Mouse (Mus musculus): ENCODE data around the gene Wdr4. TPM values are rescaled to one million over a fixed set of nuclear protein-coding genes. Genes with fewer than 3 reads are reported as not detected.

Gene Wdr4
- total RNA-seq, 2 experiments from 2014 or later = 26.5 to 28.0 TPM

DNA sequence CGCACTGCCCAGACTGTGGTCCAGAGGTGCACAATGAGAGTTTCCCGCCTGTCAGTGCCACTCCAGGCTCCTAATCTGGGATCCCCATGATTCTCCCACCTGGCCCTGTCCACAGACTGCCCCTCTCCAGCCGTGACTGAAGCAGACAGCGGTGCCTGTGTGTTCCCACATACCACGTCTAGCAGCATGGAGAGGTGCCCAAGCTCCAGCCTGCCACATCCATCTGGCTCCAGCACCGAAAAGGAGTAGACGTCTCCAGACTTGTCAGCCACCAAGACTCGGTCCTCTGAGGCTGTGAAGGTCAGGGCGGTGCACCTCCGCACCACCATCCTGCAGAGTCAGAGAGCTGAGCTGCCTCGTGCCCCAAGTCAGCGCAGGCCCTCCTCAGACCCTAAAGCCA is 16.4 kb downstream of the Wdr4 start:
- intact Hi-C loops (cut with DNase I) = no loop called here
- peak in 1 of 2 experiments; percentile 28 for DNase-seq (ENCODE audit: low spot score in 2 of 2)

DNA sequence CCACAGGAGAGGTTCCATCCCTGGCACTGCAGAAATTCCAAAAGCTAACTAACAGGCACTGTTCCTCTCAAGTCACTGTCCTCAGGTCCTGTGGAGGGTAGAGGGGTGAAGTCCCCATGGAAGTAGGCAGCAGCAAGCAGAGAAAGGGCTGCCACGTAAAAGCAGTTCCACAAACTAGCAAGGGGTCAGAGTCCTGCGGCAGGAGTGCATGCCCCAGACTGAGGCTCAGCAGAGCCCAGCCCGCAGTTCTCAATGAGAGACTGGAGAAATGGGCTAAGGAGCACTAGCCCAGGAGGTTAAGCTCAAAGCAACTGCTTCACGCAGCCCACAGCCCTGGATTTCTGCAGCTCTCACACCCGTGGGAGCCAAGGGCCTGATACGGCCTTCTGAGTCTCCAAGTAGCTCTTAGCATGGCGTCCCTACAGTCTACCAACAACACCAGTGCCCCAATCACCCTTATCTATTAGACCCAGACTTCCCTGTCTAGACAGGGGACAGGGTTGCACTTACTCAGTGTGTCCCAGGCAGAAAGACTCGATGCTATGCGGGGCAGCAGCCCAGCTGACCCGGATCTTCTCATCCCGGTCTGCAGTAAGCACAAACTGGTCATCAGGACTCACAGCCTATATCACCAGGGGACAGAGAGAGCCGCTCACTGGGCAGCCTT is 17.4 kb downstream of the Wdr4 start:
- no peak for DNase-seq (ENCODE audit: low spot score in 2 of 2)
- intact Hi-C loops (cut with DNase I) = no loop called here

DNA sequence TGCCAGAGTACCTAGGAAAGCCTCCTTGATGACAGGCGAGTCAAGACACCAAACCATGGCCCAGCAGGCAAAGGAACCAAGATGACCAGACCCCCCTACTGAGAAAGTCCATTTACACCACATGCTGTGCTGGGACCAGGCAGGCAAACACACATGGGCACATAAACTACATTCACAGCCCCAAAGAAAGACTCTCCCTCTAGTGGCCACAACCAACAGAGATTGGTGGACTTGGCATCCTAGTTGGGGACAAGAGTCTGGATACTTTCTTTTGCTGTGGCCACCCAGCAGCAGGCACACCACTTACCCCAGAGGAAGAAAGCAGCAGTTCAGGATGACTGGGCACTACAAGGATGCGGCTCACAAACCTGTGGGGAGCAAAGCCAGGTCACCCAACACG is 18.9 kb downstream of the Wdr4 start:
- DNase-seq (ENCODE audit: low spot score in 2 of 2) = no peak
- intact Hi-C loops (cut with DNase I) = no loop called here

DNA sequence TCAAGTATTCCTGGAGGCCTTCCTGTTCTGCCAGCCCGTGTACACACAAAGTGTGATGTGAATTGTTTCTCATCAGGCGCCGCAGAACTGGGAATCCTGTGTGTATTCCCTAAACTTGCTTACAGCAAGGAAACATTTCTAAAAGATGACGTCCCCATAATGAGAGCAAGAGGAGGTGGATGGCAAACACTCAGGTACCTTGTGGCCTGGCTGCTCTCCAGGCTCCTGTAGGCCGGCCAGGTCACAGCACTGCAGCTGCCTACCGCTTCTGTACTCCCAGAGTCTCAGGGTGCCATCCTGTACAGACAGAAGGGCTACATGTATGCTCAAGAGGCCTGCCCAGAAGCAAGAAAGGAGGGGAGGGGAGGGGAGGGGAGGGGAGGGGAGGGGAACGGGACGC is 19.4 kb downstream of the Wdr4 start:
- intact Hi-C loops (cut with DNase I) = no loop called here
- no peak for DNase-seq (ENCODE audit: low spot score in 2 of 2)

DNA sequence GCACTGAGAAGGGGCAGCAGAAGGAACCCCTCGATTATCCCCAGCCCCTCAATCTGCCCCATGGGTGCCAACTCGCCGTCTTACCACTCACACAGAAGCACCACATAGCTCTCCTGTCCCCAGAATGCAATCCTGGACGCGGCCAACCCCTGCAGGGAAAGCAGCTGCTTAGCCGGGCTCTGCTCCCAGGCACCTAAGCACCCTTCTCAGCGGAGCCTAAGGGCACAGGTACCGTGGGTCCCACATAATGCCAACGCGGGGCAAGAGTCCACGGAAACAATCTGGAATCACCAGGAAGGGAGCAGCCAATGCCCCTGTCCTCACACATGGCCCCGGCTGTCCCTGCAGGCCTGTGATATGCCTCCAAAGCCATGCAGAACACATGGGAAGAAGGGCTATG is 20.1 kb downstream of the Wdr4 start:
- DNase-seq (ENCODE audit: low spot score in 2 of 2) = no peak
- intact Hi-C loops (cut with DNase I) = loop anchor here (10.0 kb wide), 3 partner anchors 235 to 485 kb away; no protein-coding TSS in a partner anchor

DNA sequence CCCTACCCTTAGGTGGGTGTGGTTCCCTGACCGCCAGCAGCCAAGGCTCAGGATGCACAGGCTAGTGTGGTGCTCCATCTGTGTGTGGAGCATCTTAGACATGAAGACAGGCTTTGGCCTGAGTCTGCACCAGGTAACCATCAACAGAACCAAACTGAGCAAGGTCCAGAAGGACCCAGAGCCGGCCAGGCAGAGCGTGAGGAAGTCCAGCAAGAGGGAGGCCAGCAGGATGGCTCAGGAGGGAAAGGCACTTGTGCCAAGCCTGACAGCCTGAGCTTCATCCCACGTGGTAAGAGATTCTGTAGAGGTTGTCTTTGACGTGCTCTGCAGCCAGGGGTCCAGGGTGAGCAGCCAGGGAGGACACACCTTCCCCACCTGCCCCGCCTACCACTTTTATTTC is 22.1 kb downstream of the Wdr4 start:
- DNase-seq (ENCODE audit: low spot score in 2 of 2) = no peak
- intact Hi-C loops (cut with DNase I) = loop anchor here (10.0 kb wide), 3 partner anchors 233 to 483 kb away; no protein-coding TSS in a partner anchor

DNA sequence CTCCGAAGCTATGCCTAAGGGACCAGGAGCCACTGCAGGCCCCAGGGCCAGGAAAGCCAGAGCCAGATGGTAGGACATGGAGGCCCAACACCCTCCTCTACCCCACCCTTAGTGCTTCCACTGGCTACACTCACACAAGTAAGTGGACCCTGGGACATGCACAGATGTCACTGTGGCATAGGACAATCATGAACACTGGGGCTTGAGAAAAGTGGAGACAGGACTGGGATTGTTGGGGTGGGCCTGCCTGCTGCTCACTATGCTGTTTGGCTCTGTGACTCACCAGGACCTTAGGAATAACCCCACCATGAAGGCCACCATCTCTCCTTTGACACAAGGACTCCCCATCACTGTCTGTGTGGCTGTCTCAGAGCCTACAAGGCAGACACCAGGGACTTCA is 24.8 kb downstream of the Wdr4 start:
- no peak for DNase-seq (ENCODE audit: low spot score in 2 of 2)
- intact Hi-C loops (cut with DNase I) = loop anchor here (10.0 kb wide), 3 partner anchors 230 to 480 kb away; no protein-coding TSS in a partner anchor

DNA sequence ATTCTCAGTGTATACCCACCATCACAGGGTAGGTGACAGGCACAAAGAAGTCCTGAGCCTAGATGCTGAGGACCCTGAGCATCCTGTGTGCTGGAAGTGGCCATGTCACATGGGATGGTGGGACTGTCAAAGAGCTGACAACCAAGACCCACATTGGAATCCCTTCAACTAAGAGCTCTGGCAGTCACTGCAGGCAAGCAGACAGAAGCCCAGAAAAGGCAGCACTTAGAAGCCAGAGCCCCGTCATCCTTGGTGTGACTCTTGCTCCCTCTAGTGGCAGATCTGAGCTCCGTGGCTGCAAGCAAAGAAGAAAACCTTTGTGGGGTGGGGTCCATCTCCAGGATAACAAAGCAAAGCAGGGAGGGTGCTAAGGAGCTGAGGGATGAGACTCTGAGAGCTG is 27.4 kb downstream of the Wdr4 start:
- peak; percentile 87 to 90 for DNase-seq (ENCODE audit: low spot score in 2 of 2)
- intact Hi-C loops (cut with DNase I) = loop anchor here (1.0 to 10.0 kb wide), 5 partner anchors 114 to 478 kb away; no protein-coding TSS in a partner anchor

DNA sequence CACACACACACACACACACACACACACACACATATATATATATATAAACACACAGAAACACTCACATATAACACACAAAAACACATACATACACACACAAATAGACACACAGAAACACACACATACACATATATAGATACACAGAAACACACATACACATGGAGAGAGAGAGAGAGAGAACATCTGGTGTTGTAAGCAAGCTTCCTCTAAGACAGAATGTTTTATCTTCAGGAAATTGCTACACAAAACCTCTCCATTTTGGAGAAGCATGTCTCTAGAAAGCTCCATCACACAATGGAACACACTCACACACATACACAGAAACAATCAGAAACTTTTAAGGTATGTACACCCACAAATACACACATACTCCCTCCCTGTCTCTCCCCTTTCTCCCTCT is 28.4 kb downstream of the Wdr4 start:
- intact Hi-C loops (cut with DNase I) = loop anchor here (10.0 kb wide), 3 partner anchors 227 to 477 kb away; no protein-coding TSS in a partner anchor
- no peak for DNase-seq (ENCODE audit: low spot score in 2 of 2)

DNA sequence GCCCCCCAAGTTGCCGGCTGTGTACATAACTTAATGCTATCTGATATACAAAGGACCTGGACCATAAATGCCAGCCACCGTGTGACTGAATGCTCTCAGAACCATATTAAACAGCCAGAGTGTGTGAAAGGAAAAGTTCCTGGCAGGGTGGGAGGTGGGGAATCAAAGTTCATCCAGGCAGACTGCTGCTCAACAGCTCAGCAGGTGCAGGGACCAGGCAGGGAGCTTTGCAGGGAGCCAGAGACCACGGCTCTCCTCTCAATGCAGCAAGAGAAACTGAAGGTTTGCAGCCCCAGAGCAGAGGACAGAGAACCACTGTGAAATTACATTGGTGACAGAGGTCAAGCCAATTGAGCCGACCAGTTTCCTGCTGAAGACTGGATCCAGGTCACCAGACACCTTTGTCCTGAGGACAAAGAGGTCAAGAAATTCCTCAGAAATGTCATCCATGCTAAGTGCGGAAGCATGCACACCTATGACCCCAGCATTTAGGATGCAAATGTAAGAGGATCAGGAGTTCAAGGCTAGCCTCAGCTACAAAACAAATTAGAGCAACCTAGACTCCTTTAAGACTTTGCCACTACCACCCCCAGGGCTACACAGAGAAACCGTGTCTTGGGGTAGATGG is 32.2 kb downstream of the Wdr4 start:
- intact Hi-C loops (cut with DNase I) = no loop called here

DNA sequence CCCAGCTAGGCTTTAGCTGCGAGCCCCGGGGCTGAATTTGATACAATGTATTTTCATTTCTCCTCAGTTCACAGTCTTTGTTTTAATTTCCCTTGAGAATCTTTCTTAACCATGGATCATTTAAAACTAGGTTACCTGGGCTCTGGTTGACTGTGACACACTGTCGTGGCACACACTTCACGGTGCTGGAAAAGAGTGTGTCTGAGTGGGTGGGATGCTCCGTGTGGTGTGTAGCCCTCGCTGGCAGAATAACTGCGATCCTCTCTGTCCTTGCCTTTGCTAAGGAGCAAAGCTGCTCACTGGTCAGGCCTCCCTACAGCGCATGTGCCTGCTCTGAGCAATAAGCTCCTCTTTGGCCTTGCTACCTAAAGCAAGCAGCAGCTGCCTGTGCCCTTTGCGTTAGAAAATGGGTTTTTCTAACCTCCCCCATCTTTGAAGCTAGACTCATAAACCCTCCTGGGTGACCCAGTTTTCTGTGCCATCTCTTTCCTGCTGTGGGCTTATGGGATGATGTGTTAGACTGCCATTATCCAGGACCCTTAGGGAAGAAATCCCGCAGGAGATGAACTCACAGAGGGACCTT is 33.1 kb downstream of the Wdr4 start:
- DNase-seq (ENCODE audit: low spot score in 2 of 2) = no peak
- intact Hi-C loops (cut with DNase I) = no loop called here

More for the DNA sequence above, 32.2 kb downstream of the Wdr4 start:
- DNase-seq (ENCODE audit: low spot score in 2 of 2) = no peak

DNA sequence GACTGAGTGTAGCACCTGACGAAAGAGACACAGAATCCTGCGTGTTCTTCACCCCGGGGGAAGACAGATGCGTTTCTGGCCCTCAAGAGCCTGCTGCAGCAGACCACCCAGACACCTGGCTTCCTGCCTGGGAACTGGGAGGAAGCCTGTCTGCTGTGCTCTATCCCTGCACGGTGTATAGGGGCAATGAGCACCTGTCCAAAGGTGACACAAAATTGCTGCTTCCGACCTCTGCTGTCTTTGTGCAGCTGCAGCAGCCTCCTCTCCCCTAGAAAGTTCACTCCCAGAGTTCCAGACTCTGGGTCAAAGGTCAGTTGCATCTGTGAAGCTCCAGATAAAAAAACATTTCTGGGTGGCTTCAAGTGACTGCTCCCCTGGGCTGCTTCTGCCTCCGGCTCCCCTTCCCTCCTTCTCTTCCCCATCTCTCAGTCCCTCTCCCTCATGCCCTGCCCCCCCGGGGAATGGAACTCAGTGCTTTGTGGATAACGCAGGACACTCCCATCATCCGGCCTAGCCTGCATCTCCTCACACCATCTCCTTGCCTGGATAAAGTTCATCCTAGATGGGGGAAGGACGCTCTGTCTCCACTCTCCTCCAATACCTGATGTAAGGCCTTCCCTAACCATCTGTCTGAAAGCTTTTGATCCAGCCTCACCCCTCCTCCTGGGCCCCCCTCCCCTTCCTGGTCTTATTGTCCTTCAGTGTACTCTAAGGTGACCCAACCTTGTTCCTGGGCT is 40.5 kb downstream of the Wdr4 start:
- intact Hi-C loops (cut with DNase I) = no loop called here
- DNase-seq (ENCODE audit: low spot score in 2 of 2) = no peak

DNA sequence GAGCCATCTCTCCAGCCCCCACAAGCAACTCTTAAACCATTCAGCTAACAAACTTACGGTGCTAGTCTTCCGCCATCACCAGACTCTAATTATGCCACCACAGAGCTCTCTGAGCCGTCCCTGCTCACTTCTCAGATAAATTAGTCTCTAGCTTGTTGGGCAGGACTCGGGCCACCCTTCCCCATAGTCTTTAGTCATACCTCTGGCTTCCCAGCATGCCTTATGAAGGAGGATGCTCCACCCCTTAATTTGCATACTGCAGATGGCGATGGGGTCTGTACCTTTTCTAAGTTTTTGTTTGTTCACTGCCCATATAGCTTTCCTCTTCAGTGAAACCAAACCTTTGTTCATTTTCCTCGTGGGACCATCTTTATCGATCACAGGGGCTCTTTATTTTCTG is 41.2 kb downstream of the Wdr4 start:
- intact Hi-C loops (cut with DNase I) = no loop called here
- DNase-seq (ENCODE audit: low spot score in 2 of 2) = no peak

DNA sequence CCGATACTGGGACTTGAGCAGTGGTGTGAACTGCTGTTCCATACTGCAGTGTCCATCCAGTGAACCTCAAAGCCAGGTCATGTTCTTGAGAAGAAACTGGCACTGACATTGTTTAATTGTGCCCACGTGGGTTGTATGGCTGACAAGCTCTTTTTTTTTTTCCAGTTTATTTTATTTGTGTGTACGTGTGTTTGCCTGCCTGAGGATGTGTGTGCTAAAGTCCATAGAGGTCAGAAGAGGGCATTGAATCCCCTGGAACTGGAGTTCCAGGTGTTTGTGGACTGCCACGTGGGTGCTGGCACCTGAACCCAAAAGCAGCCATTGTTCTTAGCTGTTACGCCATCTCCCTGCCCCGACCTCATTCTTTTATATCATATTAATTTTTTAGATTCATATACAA is 45.4 kb downstream of the Wdr4 start:
- intact Hi-C loops (cut with DNase I) = no loop called here
- DNase-seq (ENCODE audit: low spot score in 2 of 2) = no peak

DNA sequence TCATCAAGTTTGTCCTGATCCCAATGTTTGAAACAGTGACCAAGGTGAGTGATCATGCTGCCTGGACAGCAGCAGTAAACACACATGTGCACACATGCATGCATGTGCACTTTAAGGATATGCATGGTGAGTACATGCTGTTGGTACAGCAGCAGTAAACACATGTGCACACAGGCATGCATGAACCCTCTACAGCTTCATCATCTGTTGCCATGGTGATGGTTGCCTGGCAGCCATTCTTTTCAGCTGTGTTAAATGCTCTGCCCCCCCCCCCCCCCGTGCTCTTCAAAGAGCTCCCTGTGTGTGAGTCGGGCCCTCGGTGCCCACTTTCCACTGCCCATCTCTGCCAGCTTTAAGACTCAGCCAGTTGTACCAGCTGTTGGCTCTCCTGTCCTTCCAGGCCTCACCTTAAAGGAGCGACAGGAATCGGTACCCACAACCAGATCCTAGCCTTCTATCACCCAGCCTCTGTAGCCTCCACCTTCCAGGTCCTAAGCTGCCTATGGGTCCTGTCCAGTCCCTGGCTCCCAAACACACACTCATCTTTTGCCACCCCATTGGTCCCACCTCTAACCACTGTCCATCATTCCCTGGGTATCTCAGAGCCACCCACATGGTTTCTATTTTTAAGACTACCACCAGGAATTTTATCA is 48.9 kb downstream of the Wdr4 start:
- intact Hi-C loops (cut with DNase I) = no loop called here
- peak in 1 of 2 experiments; percentile 71 for DNase-seq (ENCODE audit: low spot score in 2 of 2)

DNA sequence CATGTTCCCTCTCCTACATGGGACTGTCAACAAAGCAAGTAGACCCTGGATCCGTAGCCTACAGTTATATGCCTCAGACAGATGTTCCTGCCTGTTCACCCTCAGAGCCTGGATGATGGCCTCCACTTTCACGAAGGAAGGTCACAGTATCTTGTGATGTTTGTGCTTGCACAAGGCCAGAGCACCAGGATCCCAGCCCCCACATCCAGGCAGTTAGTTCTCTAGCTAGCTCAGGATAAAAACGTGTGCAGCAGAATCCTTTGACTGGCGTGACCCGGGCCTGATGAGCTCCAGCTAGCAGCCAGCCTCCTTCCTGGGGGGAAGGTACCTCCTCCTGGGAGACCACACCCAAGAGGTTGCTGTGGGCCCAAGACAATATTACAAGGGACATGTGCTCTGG is 51.3 kb downstream of the Wdr4 start:
- intact Hi-C loops (cut with DNase I) = no loop called here
- no peak for DNase-seq (ENCODE audit: low spot score in 2 of 2)

DNA sequence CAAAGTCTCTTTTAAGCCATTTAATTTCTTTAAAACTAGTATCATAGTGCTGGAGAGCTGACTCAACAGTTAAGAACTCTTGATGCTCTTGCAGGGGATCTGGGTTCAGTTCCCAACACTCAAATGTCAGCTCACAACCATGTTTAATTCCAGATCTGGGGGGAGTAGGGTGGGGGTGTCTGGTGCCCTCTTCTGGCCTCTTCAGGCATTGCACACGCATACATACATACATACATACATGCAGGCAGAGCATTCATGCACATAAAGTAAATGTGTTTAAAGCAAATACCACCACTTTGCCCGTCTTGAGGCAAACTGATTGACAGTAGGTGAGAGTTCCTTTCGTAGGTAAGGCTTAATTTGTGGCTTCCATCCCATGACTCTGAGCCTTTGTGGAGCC is 52.9 kb downstream of the Wdr4 start:
- intact Hi-C loops (cut with DNase I) = no loop called here
- no peak for DNase-seq (ENCODE audit: low spot score in 2 of 2)

DNA sequence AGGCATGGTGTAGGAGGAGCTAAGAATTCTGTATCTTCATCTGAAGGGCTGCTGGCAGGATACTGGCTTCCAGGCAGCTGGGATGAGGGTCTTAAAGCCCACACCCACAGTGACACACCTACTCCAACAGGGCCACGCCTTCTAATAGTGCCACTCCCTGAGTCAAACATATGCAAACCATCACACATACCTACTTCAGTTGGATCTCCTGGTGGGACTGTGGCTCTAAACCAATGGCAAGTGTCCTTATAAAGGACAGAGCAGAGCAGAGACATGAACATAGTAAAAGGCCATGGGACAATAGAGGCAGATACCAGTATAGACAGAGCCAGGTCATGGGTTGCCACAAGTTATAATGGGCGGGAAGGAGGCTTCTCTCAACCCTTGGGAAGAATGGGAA is 57.3 kb downstream of the Wdr4 start:
- no peak for DNase-seq (ENCODE audit: low spot score in 2 of 2)
- intact Hi-C loops (cut with DNase I) = no loop called here

DNA sequence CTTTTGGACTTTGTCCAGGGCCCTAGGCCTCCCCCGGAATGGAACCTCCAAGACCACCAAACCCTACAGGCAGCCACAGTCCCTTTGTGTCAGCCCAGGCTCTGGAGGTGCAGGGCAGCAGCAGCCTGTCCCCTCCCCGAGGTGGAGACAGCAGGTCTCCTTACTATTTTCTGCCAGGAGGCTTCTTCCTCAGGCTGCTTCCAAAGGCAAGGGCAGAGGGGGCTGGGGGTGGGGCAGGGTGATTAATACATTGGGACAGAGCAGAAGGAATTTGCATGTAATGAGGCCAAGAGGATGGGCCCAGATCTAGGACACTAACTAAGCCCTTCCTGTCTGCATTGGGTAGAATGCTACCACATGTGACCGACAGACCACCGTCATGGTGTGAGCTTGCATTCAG is 59.4 kb downstream of the Wdr4 start:
- DNase-seq (ENCODE audit: low spot score in 2 of 2) = no peak
- intact Hi-C loops (cut with DNase I) = no loop called here

All from left cerebral cortex, postnatal 14 days (tissue).